Mouse (Mus musculus) midbrain, embryonic 14.5 days (tissue): Measurements from ENCODE around the gene Lrp6. TPM values are rescaled to one million over a fixed set of nuclear protein-coding genes. Genes with fewer than 3 reads are reported as not detected.
A peak's percentile ranks its signal among the peaks of the same experiment; 100 is the strongest.

Experiments
- ATAC-seq: fragments of 200-750 bp; cut with Nextera tagmentation; 2 replicates; pipeline ENCODE4 v1.8.0; 2017; ENCODE audit warnings: moderate number of reproducible peaks, moderate library complexity; ENCODE audit not compliant: low FRiP score, low TSS enrichment
- DNase-seq: peaks from one replicate; pipeline ENCODE4 v3.0.0-alpha.2; 2015
- H3K27ac ChIP-seq: fragments of 300-500 bp; sonication (generic); replicated peaks from 2 replicates; pipeline ENCODE4 v1.5.1; 2014; ENCODE audit warnings: mild to moderate bottlenecking, low read depth, low read length, moderate library complexity
- H3K27me3 ChIP-seq: fragments of 300-500 bp; sonication (generic); 2 replicates; pipeline ENCODE4 v1.6.1; 2014; ENCODE audit warnings: low read length, control low read depth, mixed read lengths; ENCODE audit not compliant: control insufficient read depth, insufficient read depth
- H3K36me3 ChIP-seq: fragments of 300-500 bp; sonication (generic); 2 replicates; pipeline ENCODE4 v1.6.1; 2014; ENCODE audit warnings: low read length, control low read depth; ENCODE audit not compliant: control insufficient read depth, insufficient read depth
- H3K4me1 ChIP-seq: fragments of 300-500 bp; sonication (generic); 2 replicates; pipeline ENCODE4 v1.6.1; 2014; ENCODE audit warnings: mild to moderate bottlenecking, antibody characterized with exemption, low read length, control low read depth; ENCODE audit not compliant: control insufficient read depth, insufficient read depth
- H3K4me2 ChIP-seq: fragments of 300-500 bp; sonication (generic); 2 replicates; pipeline ENCODE4 v1.6.1; 2014; ENCODE audit warnings: mild to moderate bottlenecking, low read length, moderate library complexity
- H3K4me3 ChIP-seq: fragments of 300-500 bp; sonication (generic); replicated peaks from 2 replicates; pipeline ENCODE4 v1.5.1; 2014; ENCODE audit warnings: low read depth, low read length
- H3K9ac ChIP-seq: fragments of 300-500 bp; sonication (generic); replicated peaks from 2 replicates; pipeline ENCODE4 v1.6.1; 2014; ENCODE audit warnings: mild to moderate bottlenecking, low read length, moderate library complexity
- H3K9me3 ChIP-seq: fragments of 300-500 bp; sonication (generic); 2 replicates; pipeline ENCODE4 v1.6.1; 2016; ENCODE audit warnings: low read length, control low read depth, mixed read lengths; ENCODE audit not compliant: control insufficient read depth
- WGBS: fragments of 180-500 bp; shearing (Covaris S2); extraction: QIAGEN DNeasy Blood & Tissue Kit; methylation state at CpG from one replicate; pipeline ENCODE4 v1.1.7; 2014; 5-methylcytosine and 5-hydroxymethylcytosine counted together
- polyA plus RNA-seq: library from polyadenylated mRNA; unstranded; fragments of >200 nt; fragmentation: Nextera tagmentation; extraction: Ambion mirVana; gene quantifications from 2 replicates; pipeline ENCODE4 v1.2.1, GENCODE M21; 2014

Gene Lrp6
- polyA plus RNA-seq, 1 experiment from 2014 or later: 26.8 TPM

DNA sequence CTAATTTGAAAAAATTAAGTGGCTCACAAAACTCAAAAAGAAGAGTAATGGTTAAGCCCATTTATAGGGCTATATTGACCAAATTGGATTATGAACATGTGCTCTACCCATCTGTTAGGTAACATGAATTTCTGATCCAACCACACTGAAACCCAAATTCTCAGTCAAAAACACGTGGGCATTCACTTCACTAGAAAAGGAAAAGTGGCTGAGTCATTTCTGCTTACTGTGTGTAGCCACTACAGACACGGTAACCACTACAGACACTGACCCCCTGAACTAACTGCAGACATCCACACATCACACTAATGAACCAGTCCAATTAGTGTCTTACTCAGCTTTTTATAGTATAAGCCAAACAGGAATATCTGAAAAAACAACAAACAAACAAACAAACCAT, 22.7 kb downstream of the Lrp6 start:
- 0 out of 2 replicates have a peak, but pooled peaks cover 3% of the 10 kb centered on the region for H3K36me3 ChIP-seq
- H3K4me3 ChIP-seq: no peak overlapping the region
- H3K9me3 ChIP-seq: 0 out of 2 replicates have a peak, but pooled peaks cover 4% of the 10 kb centered on the region
- no peak overlapping the region for H3K4me2 ChIP-seq
- no peak overlapping the region for H3K9ac ChIP-seq
- no peak for DNase-seq
- H3K27ac ChIP-seq: no peak overlapping the region
- WGBS: 74% methylated on average over 2 of the region's 2 CpGs
- H3K4me1 ChIP-seq: no peaks in the 10 kb centered on the region
- ATAC-seq: no peak
- no peaks in the 10 kb centered on the region for H3K27me3 ChIP-seq

DNA sequence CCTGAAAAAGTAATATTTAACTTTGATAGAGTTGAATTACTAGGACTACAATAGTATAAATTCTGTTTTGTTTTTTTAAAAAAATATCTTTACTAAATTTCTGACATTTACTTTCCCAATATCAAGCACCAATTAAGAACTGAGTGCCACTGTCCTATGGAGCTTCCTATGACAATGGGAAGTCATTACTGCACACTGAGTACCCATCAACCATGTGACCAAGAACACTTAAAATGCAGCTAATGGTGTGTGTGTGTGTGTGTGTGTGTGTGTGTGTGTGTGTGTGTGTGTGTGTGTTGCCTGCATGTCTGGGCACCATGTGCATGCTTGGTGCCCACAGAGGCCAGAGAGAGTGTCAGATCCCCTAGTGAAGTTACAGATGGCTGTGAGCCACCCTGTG, 23.2 kb downstream of the Lrp6 start:
- H3K4me2 ChIP-seq: no peak overlapping the region
- no peaks in the 10 kb centered on the region for H3K4me1 ChIP-seq
- DNase-seq (no peak), ATAC-seq (no peak)
- no peaks in the 10 kb centered on the region for H3K27me3 ChIP-seq
- 0 out of 2 replicates have a peak, but pooled peaks cover 3% of the 10 kb centered on the region for H3K36me3 ChIP-seq
- no peak overlapping the region for H3K4me3 ChIP-seq
- H3K27ac ChIP-seq: no peak overlapping the region
- H3K9me3 ChIP-seq: 0 out of 2 replicates have a peak, but pooled peaks cover 4% of the 10 kb centered on the region
- no peak overlapping the region for H3K9ac ChIP-seq

- H3K4me3 ChIP-seq: no peak overlapping the region
- no peaks in the 10 kb centered on the region for H3K4me1 ChIP-seq
- H3K27me3 ChIP-seq: no peaks in the 10 kb centered on the region
- no peak for DNase-seq
- H3K27ac ChIP-seq: no peak overlapping the region
- 90% methylated on average over 2 of the region's 2 CpGs for WGBS
- 0 out of 2 replicates have a peak, but pooled peaks cover 4% of the 10 kb centered on the region for H3K9me3 ChIP-seq
- H3K9ac ChIP-seq: no peak overlapping the region
- H3K4me2 ChIP-seq: no peak overlapping the region
- 0 out of 2 replicates have a peak, but pooled peaks cover 3% of the 10 kb centered on the region for H3K36me3 ChIP-seq
- no peak for ATAC-seq
Measured at GRCm38 (mm10) chr6:134542374-134542773, 24.4 kb downstream of the Lrp6 start.

- no peaks in the 10 kb centered on the region for H3K4me1 ChIP-seq
- DNase-seq (no peak), ATAC-seq (no peak)
- H3K9ac ChIP-seq: no peak overlapping the region
- H3K27me3 ChIP-seq: no peaks in the 10 kb centered on the region
- H3K36me3 ChIP-seq: 0 out of 2 replicates have a peak, but pooled peaks cover 3% of the 10 kb centered on the region
- no peak overlapping the region for H3K4me2 ChIP-seq
- H3K9me3 ChIP-seq: 0 out of 2 replicates have a peak, but pooled peaks cover 4% of the 10 kb centered on the region
- 88% methylated on average over 6 of the region's 6 CpGs for WGBS
- H3K4me3 ChIP-seq: no peak overlapping the region
- no peak overlapping the region for H3K27ac ChIP-seq
Measured at GRCm38 (mm10) chr6:134540161-134540560, 26.6 kb downstream of the Lrp6 start.

- 0 out of 2 replicates have a peak, but pooled peaks cover 3% of the 10 kb centered on the region for H3K36me3 ChIP-seq
- WGBS: 96% methylated on average over 3 of the region's 3 CpGs
- no peak overlapping the region for H3K4me2 ChIP-seq
- ATAC-seq (no peak), DNase-seq (no peak)
- no peaks in the 10 kb centered on the region for H3K27me3 ChIP-seq
- H3K27ac ChIP-seq: no peak overlapping the region
- no peak overlapping the region for H3K4me3 ChIP-seq
- no peaks in the 10 kb centered on the region for H3K4me1 ChIP-seq
- 0 out of 2 replicates have a peak, but pooled peaks cover 4% of the 10 kb centered on the region for H3K9me3 ChIP-seq
- H3K9ac ChIP-seq: no peak overlapping the region
Measured at GRCm38 (mm10) chr6:134539459-134539858, 27.3 kb downstream of the Lrp6 start.

GRCm38 (mm10) chr6:134538805-134539204, 28.0 kb downstream of the Lrp6 start:
- H3K4me2 ChIP-seq: no peak overlapping the region
- H3K36me3 ChIP-seq: 0 out of 2 replicates have a peak, but pooled peaks cover 3% of the 10 kb centered on the region
- no peak overlapping the region for H3K27ac ChIP-seq
- no peak overlapping the region for H3K4me3 ChIP-seq
- 97% methylated on average over 4 of the region's 4 CpGs for WGBS
- H3K9ac ChIP-seq: no peak overlapping the region
- no peaks in the 10 kb centered on the region for H3K4me1 ChIP-seq
- 0 out of 2 replicates have a peak, but pooled peaks cover 4% of the 10 kb centered on the region for H3K9me3 ChIP-seq
- ATAC-seq (no peak), DNase-seq (no peak)
- H3K27me3 ChIP-seq: no peaks in the 10 kb centered on the region

- ATAC-seq (no peak), DNase-seq (peak; percentile 32)
- Histone ChIP-seq H3K27me3 (no peaks in the 10 kb centered on the region), H3K36me3 (0 out of 2 replicates have a peak, but pooled peaks cover 3% of the 10 kb centered on the region), H3K27ac (no peak overlapping the region), H3K4me2 (no peak overlapping the region), H3K9me3 (0 out of 2 replicates have a peak, but pooled peaks cover 4% of the 10 kb centered on the region), H3K9ac (no peak overlapping the region), H3K4me1 (no peaks in the 10 kb centered on the region), H3K4me3 (no peak overlapping the region)
- WGBS: 55% methylated on average over 10 of the region's 10 CpGs
Measured at GRCm38 (mm10) chr6:134537461-134538117, 29.2 kb downstream of the Lrp6 start.

DNA sequence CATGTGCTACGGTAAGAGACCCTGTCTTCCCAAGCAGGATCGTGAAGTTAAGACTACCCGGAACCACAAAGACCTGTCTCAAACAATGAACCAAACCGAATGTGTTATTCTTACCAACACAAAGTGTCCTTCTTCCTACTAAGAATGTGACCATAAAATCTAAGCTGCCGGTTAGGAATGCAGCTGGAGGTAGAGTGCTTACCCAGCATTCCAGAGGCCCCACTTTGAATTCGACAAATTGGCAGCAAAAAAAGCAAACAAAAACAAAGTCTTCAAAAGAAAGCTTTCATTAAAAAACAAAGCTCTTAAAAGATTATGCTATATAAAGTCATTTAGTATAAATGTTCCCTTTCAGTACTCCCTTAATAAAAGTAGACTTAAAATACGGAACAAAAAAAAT, 31.6 kb downstream of the Lrp6 start:
- Histone ChIP-seq H3K36me3 (no peaks in the 10 kb centered on the region), H3K9me3 (no peaks in the 10 kb centered on the region), H3K4me2 (no peak overlapping the region), H3K9ac (no peak overlapping the region), H3K27ac (no peak overlapping the region), H3K4me1 (no peaks in the 10 kb centered on the region), H3K4me3 (no peak overlapping the region), H3K27me3 (no peaks in the 10 kb centered on the region)
- ATAC-seq (no peak), DNase-seq (no peak)
- 60% methylated on average over 7 of the region's 7 CpGs for WGBS

- no peak overlapping the region for H3K27ac ChIP-seq
- no peak for DNase-seq
- no peak overlapping the region for H3K9ac ChIP-seq
- H3K36me3 ChIP-seq: no peaks in the 10 kb centered on the region
- ATAC-seq: no peak
- no peaks in the 10 kb centered on the region for H3K27me3 ChIP-seq
- no peaks in the 10 kb centered on the region for H3K4me1 ChIP-seq
- WGBS: 83% methylated on average over 3 of the region's 3 CpGs
- H3K4me2 ChIP-seq: no peak overlapping the region
- no peak overlapping the region for H3K4me3 ChIP-seq
- no peaks in the 10 kb centered on the region for H3K9me3 ChIP-seq
Measured at GRCm38 (mm10) chr6:134533021-134533420, 33.7 kb downstream of the Lrp6 start.
